Mouse (Mus musculus) right cerebral cortex, postnatal 4 days (tissue): Measurements from ENCODE around the gene Jsrp1.
"Not testable (repeated sequence)": the region's sequence is repeated elsewhere in the genome, so short reads cannot be mapped to it uniquely, and the experiment has no call there.

Experiments used
- DNase-seq: peaks from one replicate; pipeline ENCODE4 v3.0.0-alpha.2; 2022

Jsrp1 gene

GRCm38 (mm10) chr10:80831136-80831535 lies 17.8 kb upstream of the Jsrp1 start:
- no peak for DNase-seq

- no peak for DNase-seq
Measured at GRCm38 (mm10) chr10:80829359-80830278, 16.3 kb upstream of the Jsrp1 start.

- not testable (repeated sequence) for DNase-seq
Measured at GRCm38 (mm10) chr10:80828587-80828986, 15.3 kb upstream of the Jsrp1 start.

GRCm38 (mm10) chr10:80827870-80828420 lies 14.6 kb upstream of the Jsrp1 start:
- DNase-seq: no peak

- DNase-seq: no peak
Measured at GRCm38 (mm10) chr10:80827063-80827869, 14.0 kb upstream of the Jsrp1 start.

GRCm38 (mm10) chr10:80826151-80827062 lies 13.1 kb upstream of the Jsrp1 start, which contains the start of gene Oaz1:
TSS of gene Oaz1 (plus strand) at chr10:80826656.
- peak; percentile 98 for DNase-seq

GRCm38 (mm10) chr10:80824827-80825226 lies 11.5 kb upstream of the Jsrp1 start:
- DNase-seq: no peak

- no peak for DNase-seq
Measured at GRCm38 (mm10) chr10:80823847-80824643, 10.7 kb upstream of the Jsrp1 start.

- no peak for DNase-seq
Measured at GRCm38 (mm10) chr10:80823316-80823715, 10.0 kb upstream of the Jsrp1 start.

GRCm38 (mm10) chr10:80822528-80822927 lies 9.2 kb upstream of the Jsrp1 start:
- no peak for DNase-seq

- DNase-seq: no peak
Measured at GRCm38 (mm10) chr10:80821991-80822390, 8.7 kb upstream of the Jsrp1 start.

GRCm38 (mm10) chr10:80819406-80819805 lies 6.1 kb upstream of the Jsrp1 start:
- DNase-seq: no peak

GRCm38 (mm10) chr10:80818599-80819281 lies 5.4 kb upstream of the Jsrp1 start:
- DNase-seq: no peak

GRCm38 (mm10) chr10:80817955-80818354 lies 4.7 kb upstream of the Jsrp1 start:
- not testable (repeated sequence) for DNase-seq

GRCm38 (mm10) chr10:80817164-80817563 lies 3.9 kb upstream of the Jsrp1 start:
- no peak for DNase-seq

- DNase-seq: not testable (repeated sequence)
Measured at GRCm38 (mm10) chr10:80816303-80816702, 3.0 kb upstream of the Jsrp1 start.

GRCm38 (mm10) chr10:80814800-80815199 lies 1.5 kb upstream of the Jsrp1 start:
- DNase-seq: no peak

GRCm38 (mm10) chr10:80812391-80813041 lies 782 bp downstream of the Jsrp1 start:
- DNase-seq: no peak

- DNase-seq: no peak
Measured at GRCm38 (mm10) chr10:80810084-80810483, 3.2 kb downstream of the Jsrp1 start.

- no peak for DNase-seq
Measured at GRCm38 (mm10) chr10:80808985-80809632, 4.2 kb downstream of the Jsrp1 start.
